Mouse (Mus musculus) gastrocnemius, adult 18-20 months (tissue): Measurements from ENCODE around the gene Lgals9. TPM values are rescaled to one million over a fixed set of nuclear protein-coding genes. Genes with fewer than 3 reads are reported as not detected.
A peak's percentile ranks its signal among the peaks of the same experiment; 100 is the strongest.

Experiments
- DNase-seq: peaks from one replicate; pipeline ENCODE4 v3.0.0; 2021; ENCODE audit warnings: low spot score
- long read RNA-seq, 2 experiments: library from polyadenylated mRNA; stranded (forward); transcript quantifications; one replicate each; pipeline ENCODE4 v2.0.0; 2021
- total RNA-seq, 2 experiments: library from RNA; stranded (reverse); gene quantifications; 2 replicates each; pipeline ENCODE4 v1.2.3; 2021

Lgals9 gene
- total RNA-seq, result 1 to 10 TPM; 6.0 to 9.3 TPM
- long read RNA-seq, experiment 1, partial matches to known transcripts, result 0 of 2 reads
- long read RNA-seq, experiment 1, other reads (novel, unspliced or antisense), result 0 of 2 reads
- long read RNA-seq, experiment 2, partial matches to known transcripts, result 0 of 4 reads
- long read RNA-seq, experiment 2, other reads (novel, unspliced or antisense), result 0 of 4 reads

GRCm38 (mm10) chr11:78984483-78985177 is at the start of gene Lgals9:
Gene Lgals9, minus strand, starts transcription at chr11:78984946.
- DNase-seq, result peak; percentile 87

- no peak for DNase-seq
Measured at GRCm38 (mm10) chr11:79033636-79034035, 48.9 kb upstream of the Lgals9 start.

DNA sequence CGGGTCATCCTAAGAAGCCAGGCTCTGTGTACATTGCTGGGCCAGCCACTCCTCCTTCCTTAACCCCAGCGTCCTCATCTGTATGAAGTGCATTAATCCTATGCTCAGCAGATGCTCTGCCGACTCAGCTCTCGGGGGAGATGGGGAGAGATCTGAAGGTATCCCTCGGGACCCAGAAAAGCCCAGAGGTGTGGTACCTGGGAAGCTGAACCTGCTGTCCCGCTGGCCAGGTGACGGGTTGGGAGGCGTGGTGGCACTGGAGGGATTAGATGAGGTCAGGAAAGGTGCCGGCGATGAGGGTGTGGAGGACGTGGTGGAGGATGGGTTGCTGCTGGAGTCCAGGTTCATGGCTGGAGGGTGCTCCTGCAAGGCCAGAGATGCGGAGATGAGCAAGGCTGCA is 48.3 kb upstream of the Lgals9 start:
- no peak for DNase-seq

GRCm38 (mm10) chr11:79031452-79031746 is 46.7 kb upstream of the Lgals9 start:
- DNase-seq, result no peak

DNA sequence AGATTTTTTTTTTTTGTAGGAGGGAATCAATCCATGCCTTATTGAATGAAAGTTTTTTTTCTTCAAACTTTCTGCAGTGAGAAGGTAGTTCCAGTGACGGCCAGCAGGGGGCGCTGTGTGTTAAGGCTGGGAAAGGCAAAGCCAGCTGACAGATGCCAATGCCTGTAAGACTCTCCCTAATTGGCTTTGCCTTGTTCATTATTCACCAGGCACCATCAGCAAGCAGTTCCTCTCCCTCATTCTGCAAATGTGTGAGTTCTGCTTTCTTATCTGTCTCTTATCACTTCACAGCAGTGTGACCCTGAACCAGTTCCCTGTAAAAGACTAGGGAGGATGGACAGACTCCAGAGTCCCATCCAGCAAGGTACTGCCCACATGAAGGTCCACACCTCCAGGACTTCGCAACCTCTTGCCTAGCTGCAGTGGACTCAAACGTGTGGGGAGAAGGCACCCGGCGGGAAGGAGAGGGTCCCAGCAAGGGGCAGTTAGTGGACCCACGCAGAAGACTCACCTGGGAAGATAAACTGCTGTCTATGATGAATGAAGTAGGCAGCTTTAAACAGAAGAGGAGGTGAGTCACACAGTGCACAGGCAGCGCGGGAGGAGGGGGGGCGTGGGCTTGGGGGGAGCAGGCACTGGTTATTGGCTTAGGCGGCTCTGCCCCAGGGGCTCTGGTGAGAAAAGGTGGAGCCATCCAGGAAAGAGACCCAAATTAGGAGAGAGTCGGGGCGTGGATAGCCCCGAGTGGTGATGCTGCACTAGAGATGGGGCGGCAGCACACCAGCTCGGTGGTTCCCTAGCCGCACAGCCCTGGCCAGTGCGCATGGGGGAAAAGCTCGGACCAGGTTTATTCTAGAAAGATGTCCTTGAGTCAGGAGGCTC is 46.1 kb upstream of the Lgals9 start:
- DNase-seq, result peak; percentile 89

- DNase-seq, result no peak
Measured at GRCm38 (mm10) chr11:79023751-79024150, 39.0 kb upstream of the Lgals9 start.

DNA sequence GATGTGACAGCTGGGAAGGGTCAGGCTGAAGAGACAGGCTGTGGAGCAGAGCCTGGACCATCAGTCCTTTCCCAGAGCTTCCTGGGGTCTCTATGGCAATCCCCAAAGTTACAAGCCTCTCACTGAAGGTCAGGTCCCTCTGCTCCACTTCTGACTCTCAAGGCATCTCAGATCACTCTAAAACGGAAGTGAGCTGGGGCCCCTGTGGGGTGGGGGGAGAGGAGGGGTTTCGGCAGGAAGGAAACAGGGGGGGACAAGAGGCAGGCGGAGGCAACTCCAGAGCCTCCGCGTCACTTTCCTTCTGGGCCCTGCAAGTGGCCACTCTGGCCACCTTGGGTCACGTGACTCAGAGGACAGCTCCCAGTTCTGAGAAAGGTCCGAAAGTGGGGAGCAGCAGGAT is 38.6 kb upstream of the Lgals9 start:
- DNase-seq, result no peak

DNA sequence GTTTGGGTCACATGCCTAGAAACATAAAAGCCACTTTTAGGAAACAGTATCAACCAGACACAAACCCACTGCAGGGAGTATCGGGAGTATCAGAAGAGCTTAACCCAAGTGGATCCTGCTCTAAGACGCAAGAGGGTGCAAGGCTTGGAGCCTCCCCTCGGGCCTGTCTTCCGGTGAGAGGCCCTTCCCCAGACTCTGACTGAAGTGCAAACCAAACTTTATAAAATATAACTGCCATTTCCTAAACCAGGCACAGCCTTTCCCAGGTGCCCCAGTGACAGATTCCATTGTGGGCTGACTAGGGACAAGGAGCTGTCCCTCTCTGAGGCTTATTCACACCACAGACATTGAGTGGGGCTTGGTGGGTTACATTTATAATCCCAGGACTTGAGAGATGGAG is 38.1 kb upstream of the Lgals9 start:
- DNase-seq, result no peak

- no peak for DNase-seq
Measured at GRCm38 (mm10) chr11:79020535-79021045, 35.8 kb upstream of the Lgals9 start.

GRCm38 (mm10) chr11:79019839-79020534 is 35.2 kb upstream of the Lgals9 start:
- DNase-seq, result peak; percentile 64

GRCm38 (mm10) chr11:79018954-79019704 is 34.4 kb upstream of the Lgals9 start:
- peak; percentile 80 for DNase-seq

GRCm38 (mm10) chr11:79017161-79017606 is 32.4 kb upstream of the Lgals9 start:
- DNase-seq, result no peak

DNA sequence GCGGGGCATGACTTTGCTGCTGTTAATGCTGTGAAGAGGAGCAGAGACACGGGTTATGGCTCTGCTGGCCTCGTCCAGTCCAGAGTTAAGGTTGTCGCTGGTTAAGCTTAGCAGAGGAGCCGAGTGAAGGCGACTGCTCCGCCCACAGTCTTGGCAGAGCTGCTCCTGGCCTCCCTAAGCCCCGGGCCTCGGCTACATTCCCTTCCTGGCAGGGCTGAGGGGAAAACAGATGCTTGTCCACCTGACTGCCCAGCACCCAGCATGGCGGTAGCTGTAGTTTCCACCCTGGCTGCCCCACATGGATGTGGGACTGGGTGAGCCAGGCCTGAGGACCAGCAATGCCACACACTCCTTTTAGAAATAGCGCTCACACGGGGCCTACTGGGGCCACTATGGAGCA is 31.5 kb upstream of the Lgals9 start:
- peak; percentile 63 for DNase-seq

DNA sequence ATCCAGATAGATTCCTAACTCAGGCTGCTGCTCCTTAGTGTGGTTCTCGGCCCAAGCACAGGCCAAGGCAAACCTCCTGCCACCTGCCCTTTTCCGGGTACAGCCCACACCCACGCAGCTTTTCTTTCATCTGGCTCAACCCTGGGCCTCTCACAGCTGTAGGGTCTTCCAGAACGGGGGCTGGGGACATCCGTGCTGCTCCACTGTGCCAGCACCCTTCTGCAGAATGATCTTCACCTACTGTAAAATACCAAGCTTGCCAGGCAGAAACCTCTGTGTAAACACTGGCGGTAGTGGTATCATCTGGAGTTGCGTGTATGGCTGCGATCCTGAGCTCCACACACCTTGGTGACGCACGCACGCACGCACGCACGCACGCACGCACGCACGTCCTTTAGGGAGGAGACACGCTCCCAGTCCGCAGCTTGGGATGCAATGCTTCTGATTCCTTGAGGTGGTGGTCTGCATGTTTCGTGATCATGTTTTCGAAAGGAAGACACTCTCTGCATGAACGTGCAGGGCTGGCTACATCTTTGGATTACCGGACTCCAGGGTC is 31.0 kb upstream of the Lgals9 start:
- no peak for DNase-seq

- no peak for DNase-seq
Measured at GRCm38 (mm10) chr11:79014602-79015325, 30.0 kb upstream of the Lgals9 start.

GRCm38 (mm10) chr11:79013806-79014205 is 29.1 kb upstream of the Lgals9 start:
- DNase-seq, result no peak

- no peak for DNase-seq
Measured at GRCm38 (mm10) chr11:79013056-79013455, 28.3 kb upstream of the Lgals9 start.

DNA sequence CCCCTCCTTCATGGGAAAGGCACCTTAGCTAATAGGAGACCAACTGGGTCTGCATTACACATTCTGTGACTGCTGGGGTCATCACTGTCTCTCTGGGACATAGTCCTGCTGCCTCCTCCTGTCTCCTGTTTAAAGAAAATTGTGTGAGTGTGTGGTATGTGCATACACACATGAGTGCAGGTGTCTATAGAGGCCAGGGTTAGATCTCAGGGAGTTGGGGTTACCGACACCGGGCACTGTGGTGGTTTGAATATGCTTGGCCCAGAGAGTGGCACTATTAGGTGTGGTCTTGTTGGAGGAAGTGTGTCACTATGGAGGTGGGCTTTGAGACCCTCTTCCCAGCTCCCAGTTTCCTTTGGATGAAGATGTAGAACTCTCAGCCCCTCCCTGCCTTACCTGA is 27.8 kb upstream of the Lgals9 start:
- DNase-seq, result no peak

- DNase-seq, result no peak
Measured at GRCm38 (mm10) chr11:79008891-79009290, 24.1 kb upstream of the Lgals9 start.
